Mouse (Mus musculus) heart, embryonic 13.5 days (tissue): ENCODE results near the gene Rnasel. TPM values are rescaled to one million over a fixed set of nuclear protein-coding genes. Genes with fewer than 3 reads are reported as not detected.
A peak's percentile ranks its signal among the peaks of the same experiment; 100 is the strongest.

ENCODE experiments used
- ATAC-seq: fragments of 200-750 bp; cut with Nextera tagmentation; 2 replicates; pipeline ENCODE4 v1.8.0; 2017; ENCODE audit warnings: moderate TSS enrichment; ENCODE audit not compliant: insufficient number of reproducible peaks, low FRiP score, low TSS enrichment; ENCODE audit errors: extremely low read depth
- H3K27ac ChIP-seq: fragments of 300-500 bp; sonication (generic); replicated peaks from 2 replicates; pipeline ENCODE4 v1.5.1; 2015; ENCODE audit warnings: moderate library complexity, mild to moderate bottlenecking, inconsistent platforms
- H3K27me3 ChIP-seq: fragments of 300-500 bp; sonication (generic); replicated peaks from 2 replicates; pipeline ENCODE4 v1.6.1; 2015; ENCODE audit warnings: mild to moderate bottlenecking, inconsistent platforms
- H3K36me3 ChIP-seq: fragments of 300-500 bp; sonication (generic); 2 replicates; pipeline ENCODE4 v1.6.1; 2015; ENCODE audit warnings: mild to moderate bottlenecking, inconsistent platforms
- H3K4me1 ChIP-seq: fragments of 300-500 bp; sonication (generic); 2 replicates; pipeline ENCODE4 v1.6.1; 2015; ENCODE audit warnings: inconsistent platforms
- H3K4me2 ChIP-seq: fragments of 300-500 bp; sonication (generic); 2 replicates; pipeline ENCODE4 v1.6.1; 2015; ENCODE audit warnings: inconsistent platforms, mild to moderate bottlenecking, moderate library complexity
- H3K4me3 ChIP-seq: fragments of 300-500 bp; sonication (generic); 2 replicates; pipeline ENCODE4 v1.5.1; 2015; ENCODE audit warnings: moderate library complexity, mild to moderate bottlenecking, inconsistent platforms
- H3K9ac ChIP-seq: fragments of 300-500 bp; sonication (generic); 2 replicates; pipeline ENCODE4 v1.6.1; 2015; ENCODE audit warnings: inconsistent platforms, mild to moderate bottlenecking, moderate library complexity
- H3K9me3 ChIP-seq: fragments of 300-500 bp; sonication (generic); 2 replicates; pipeline ENCODE4 v1.6.1; 2016; ENCODE audit warnings: inconsistent platforms
- WGBS: fragments of 180-500 bp; shearing (Covaris S2); methylation state at CpG from one replicate; pipeline ENCODE4 v1.1.7; 2015; ENCODE audit warnings: mixed read lengths; 5-methylcytosine and 5-hydroxymethylcytosine counted together
- polyA plus RNA-seq: library from polyadenylated mRNA; unstranded; fragments of >200 nt; fragmentation: Nextera tagmentation; extraction: Ambion mirVana; gene quantifications from 2 replicates; pipeline ENCODE4 v1.2.1, GENCODE M21; 2015

Gene Rnasel
- polyA plus RNA-seq, 1 experiment from 2014 or later: 13.9 TPM

GRCm38 (mm10) chr1:153736096-153736495, 13.1 kb upstream of the Rnasel start:
- H3K27ac ChIP-seq: no peak overlapping the region
- H3K9me3 ChIP-seq: no peaks in the 10 kb centered on the region
- H3K4me2 ChIP-seq: no peak overlapping the region
- H3K4me1 ChIP-seq: peaks cover 30% of the 10 kb centered on the region
- ATAC-seq: no peak
- no peak overlapping the region for H3K9ac ChIP-seq
- H3K4me3 ChIP-seq: no peak overlapping the region
- peaks cover 68% of the 10 kb centered on the region for H3K27me3 ChIP-seq
- 45% methylated on average over 6 of the region's 6 CpGs for WGBS
- H3K36me3 ChIP-seq: no peaks in the 10 kb centered on the region

- peaks cover 36% of the 10 kb centered on the region for H3K4me1 ChIP-seq
- no peaks in the 10 kb centered on the region for H3K9me3 ChIP-seq
- H3K27ac ChIP-seq: no peak overlapping the region
- H3K9ac ChIP-seq: no peak overlapping the region
- no peaks in the 10 kb centered on the region for H3K36me3 ChIP-seq
- 59% methylated on average over 9 of the region's 9 CpGs for WGBS
- ATAC-seq: no peak
- H3K27me3 ChIP-seq: peaks cover 75% of the 10 kb centered on the region
- no peak overlapping the region for H3K4me3 ChIP-seq
- H3K4me2 ChIP-seq: no peak overlapping the region
These were observed 11.8 kb upstream of the Rnasel start for GRCm38 (mm10) chr1:153737101-153738085.

GRCm38 (mm10) chr1:153739437-153740015, 9.7 kb upstream of the Rnasel start:
- Histone ChIP-seq H3K9me3 (no peaks in the 10 kb centered on the region), H3K9ac (peak overlapping the region; percentile 80), H3K4me3 (peak overlapping the region; percentile 58), H3K27ac (no peak overlapping the region), H3K4me1 (peaks cover 33% of the 10 kb centered on the region), H3K4me2 (peak overlapping the region; percentile 81), H3K27me3 (peaks cover 74% of the 10 kb centered on the region), H3K36me3 (peaks cover 10% of the 10 kb centered on the region)
- ATAC-seq: no peak
- 17% methylated on average over 13 of the region's 13 CpGs for WGBS

GRCm38 (mm10) chr1:153740145-153740544, 9.1 kb upstream of the Rnasel start, which contains the start of gene Rgs16:
Gene Rgs16 (plus strand): TSS chr1:153740349.
- Histone ChIP-seq H3K27me3 (peaks cover 72% of the 10 kb centered on the region), H3K4me2 (peak within 1 kb of the TSS; percentile 81), H3K4me3 (peak within 1 kb of the TSS; percentile 58), H3K9ac (peak within 1 kb of the TSS; percentile 80), H3K9me3 (no peaks in the 10 kb centered on the region), H3K27ac (no peak within 1 kb of the TSS), H3K4me1 (peaks cover 33% of the 10 kb centered on the region), H3K36me3 (peaks cover 10% of the 10 kb centered on the region)
- 0 out of 2 replicates have a peak, but pooled peaks have one; percentile 52 for ATAC-seq
- 1% methylated on average over 28 of the region's 28 CpGs for WGBS

GRCm38 (mm10) chr1:153740775-153741400, 8.3 kb upstream of the Rnasel start:
- Histone ChIP-seq H3K9ac (peak overlapping the region; percentile 80), H3K36me3 (peaks cover 10% of the 10 kb centered on the region), H3K4me1 (peaks cover 33% of the 10 kb centered on the region), H3K27ac (no peak overlapping the region), H3K4me2 (peak overlapping the region; percentile 81), H3K9me3 (no peaks in the 10 kb centered on the region), H3K4me3 (peak overlapping the region; percentile 58), H3K27me3 (peaks cover 66% of the 10 kb centered on the region)
- no peak for ATAC-seq
- 39% methylated on average over 12 of the region's 12 CpGs for WGBS

GRCm38 (mm10) chr1:153741551-153742316, 7.5 kb upstream of the Rnasel start:
- Histone ChIP-seq H3K9ac (peak overlapping the region; percentile 67), H3K27ac (0 out of 2 replicates have a peak overlapping the region, but pooled peaks have one; percentile 3), H3K4me2 (peak overlapping the region; percentile 81), H3K9me3 (no peaks in the 10 kb centered on the region), H3K27me3 (peaks cover 58% of the 10 kb centered on the region), H3K4me3 (peak overlapping the region; percentile 58), H3K4me1 (peaks cover 33% of the 10 kb centered on the region), H3K36me3 (peaks cover 10% of the 10 kb centered on the region)
- WGBS: 52% methylated on average over 18 of the region's 18 CpGs
- no peak for ATAC-seq

- H3K4me2 ChIP-seq: peak overlapping the region; percentile 81
- WGBS: 37% methylated on average over 11 of the region's 11 CpGs
- H3K27ac ChIP-seq: 0 out of 2 replicates have a peak overlapping the region, but pooled peaks have one; percentile 12
- H3K4me1 ChIP-seq: peaks cover 41% of the 10 kb centered on the region
- peak overlapping the region; percentile 58; the same call in 1 of the 2 replicates for H3K4me3 ChIP-seq
- ATAC-seq: no peak
- H3K9ac ChIP-seq: peak overlapping the region; percentile 67; the same call in 1 of the 2 replicates
- H3K9me3 ChIP-seq: no peaks in the 10 kb centered on the region
- peaks cover 10% of the 10 kb centered on the region for H3K36me3 ChIP-seq
- H3K27me3 ChIP-seq: peaks cover 50% of the 10 kb centered on the region
These were observed 6.7 kb upstream of the Rnasel start for GRCm38 (mm10) chr1:153742374-153743155.

- H3K9me3 ChIP-seq: no peaks in the 10 kb centered on the region
- no peak for ATAC-seq
- WGBS: 78% methylated on average over 14 of the region's 14 CpGs
These were observed 3.0 kb upstream of the Rnasel start for GRCm38 (mm10) chr1:153746119-153746670.

GRCm38 (mm10) chr1:153746728-153747127, 2.5 kb upstream of the Rnasel start:
- H3K4me2 ChIP-seq: no peak overlapping the region; the same call in 1 of the 2 replicates
- no peak overlapping the region for H3K4me3 ChIP-seq
- H3K9me3 ChIP-seq: no peaks in the 10 kb centered on the region
- H3K9ac ChIP-seq: no peak overlapping the region
- H3K4me1 ChIP-seq: peaks cover 51% of the 10 kb centered on the region
- WGBS: 2% methylated on average over 12 of the region's 12 CpGs
- H3K27me3 ChIP-seq: peaks cover 15% of the 10 kb centered on the region; the same call in 1 of the 2 replicates
- no peak overlapping the region for H3K27ac ChIP-seq
- peaks cover 10% of the 10 kb centered on the region for H3K36me3 ChIP-seq
- ATAC-seq: no peak

More at GRCm38 (mm10) chr1:153746119-153746670, 3.0 kb upstream of the Rnasel start:
- Histone ChIP-seq H3K9ac (no peak overlapping the region), H3K4me3 (no peak overlapping the region), H3K36me3 (peaks cover 10% of the 10 kb centered on the region), H3K4me1 (peaks cover 51% of the 10 kb centered on the region), H3K27ac (no peak overlapping the region), H3K4me2 (no peak overlapping the region), H3K27me3 (peaks cover 21% of the 10 kb centered on the region)
